Mouse (Mus musculus) erythroblast, embryonic 14.5 days (primary cell): ENCODE measurements around the gene Fam3c.

ENCODE experiments used
- GATA1 ChIP-seq: IDR thresholded peaks from 2 replicates; pipeline ENCODE4 v1.6.1; 2012; ENCODE audit warnings: low read length, inconsistent platforms, mixed read lengths
- TAL1 ChIP-seq: IDR thresholded peaks from 3 replicates; pipeline ENCODE4 v1.6.1; 2012; ENCODE audit warnings: low read length, inconsistent platforms, mixed read lengths

- TF ChIP-seq GATA1 (no peak), TAL1 (no peak)
Observed at GRCm38 (mm10) chr6:22326289-22326688, 29.8 kb downstream of the Fam3c start.
